Mouse (Mus musculus): ENCODE data around the gene Mamdc4.

The Mamdc4 gene

DNA sequence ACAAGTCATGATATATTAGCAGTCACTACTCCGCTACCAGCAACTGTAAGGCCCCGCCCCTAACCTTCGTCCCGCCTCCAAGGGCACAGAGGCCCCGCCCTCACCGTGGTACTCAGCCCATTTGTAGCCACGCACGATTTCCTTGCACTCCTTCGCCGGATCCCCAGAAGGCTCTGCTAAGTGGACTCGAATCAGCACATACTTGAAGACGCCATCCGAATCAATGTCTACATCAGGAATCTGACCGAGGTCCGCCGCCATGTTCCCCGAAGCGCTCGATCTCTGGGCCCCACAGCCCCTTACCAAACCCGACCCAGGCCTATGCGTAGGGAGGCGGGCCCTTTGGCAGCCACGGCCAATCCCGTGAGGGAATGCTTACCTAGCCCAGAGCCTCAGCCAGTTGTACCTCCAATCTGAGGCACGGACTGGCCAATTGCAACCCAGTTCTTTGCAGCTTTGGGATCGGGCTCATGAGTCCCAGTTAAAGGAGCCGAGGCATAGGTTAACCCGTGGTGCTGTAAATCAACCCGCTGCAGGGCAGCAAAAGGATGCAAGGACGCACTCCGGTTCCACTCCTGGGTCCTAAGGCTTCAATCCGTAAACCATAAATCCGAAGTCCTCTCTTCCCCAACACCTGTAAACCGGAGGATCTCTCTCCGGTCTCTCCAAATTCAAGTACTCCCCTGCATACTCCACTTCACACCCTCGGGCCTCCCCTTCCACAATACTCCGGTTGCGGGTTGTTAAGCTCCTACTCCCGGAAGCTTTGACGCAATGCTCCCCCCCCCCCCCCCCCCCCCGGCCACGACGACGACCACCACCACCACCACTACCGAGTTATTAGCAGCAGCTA, at the start of gene Mamdc4, which contains the start of gene Phpt1:
Gene Mamdc4 (minus strand): TSS at position 267 of the 853 bp plus-strand sequence.
Gene Phpt1 (minus strand): TSS at position 646 of the 853 bp plus-strand sequence.
- DNase-seq (ENCODE audit: low spot score): peak; percentile 99

DNA sequence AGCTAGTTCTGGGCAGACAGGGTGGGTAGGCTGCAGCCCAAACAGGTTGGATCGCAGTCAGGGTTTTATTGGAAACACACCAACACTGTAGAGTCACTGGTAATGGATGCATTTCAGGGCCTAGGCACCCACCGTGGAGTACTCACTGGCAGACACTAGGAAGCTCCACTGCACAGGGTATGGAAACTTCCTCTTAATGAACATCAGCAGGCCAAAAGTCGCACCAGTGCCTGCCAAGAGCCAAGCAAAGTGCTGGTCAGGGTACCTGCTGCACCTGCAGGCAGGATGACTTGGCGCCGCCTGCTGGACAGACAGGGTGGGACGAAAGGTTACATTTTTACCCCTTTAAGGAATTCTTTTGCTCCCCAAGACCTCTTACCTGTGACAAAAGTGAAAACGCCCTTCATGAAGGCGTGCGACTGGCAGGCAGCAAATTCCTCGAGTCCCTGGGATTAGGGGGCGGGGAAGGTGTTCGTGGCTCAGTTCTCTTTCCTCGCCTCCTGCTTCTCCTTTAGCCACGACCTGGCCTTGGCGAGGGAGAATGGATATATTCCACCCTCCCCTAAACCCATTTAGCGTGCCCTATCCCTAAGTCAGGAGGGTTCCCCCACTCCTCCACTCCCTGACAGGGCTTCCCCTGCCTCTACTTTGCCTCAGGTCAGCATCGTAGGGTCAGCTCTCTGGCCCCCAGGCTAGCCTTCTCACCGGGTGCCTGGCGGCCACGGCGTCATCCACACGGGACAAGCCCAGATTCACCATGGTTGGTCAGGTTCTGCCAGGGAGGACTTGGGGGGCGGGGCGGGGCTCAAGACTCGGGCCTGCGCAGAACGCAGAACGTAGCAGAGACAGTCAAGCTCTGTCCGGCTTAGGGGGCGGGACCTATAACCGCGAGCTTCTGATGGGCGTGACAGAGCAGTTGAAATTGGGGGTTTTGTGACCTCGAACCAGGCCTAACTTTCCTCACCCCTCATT, 46.9 kb upstream of the Mamdc4 start, which contains the start of gene Tmem141:
Gene Tmem141 (minus strand): TSS at position 777 of the 972 bp plus-strand sequence.
- peak; percentile 88 for DNase-seq (ENCODE audit: low spot score)

DNA sequence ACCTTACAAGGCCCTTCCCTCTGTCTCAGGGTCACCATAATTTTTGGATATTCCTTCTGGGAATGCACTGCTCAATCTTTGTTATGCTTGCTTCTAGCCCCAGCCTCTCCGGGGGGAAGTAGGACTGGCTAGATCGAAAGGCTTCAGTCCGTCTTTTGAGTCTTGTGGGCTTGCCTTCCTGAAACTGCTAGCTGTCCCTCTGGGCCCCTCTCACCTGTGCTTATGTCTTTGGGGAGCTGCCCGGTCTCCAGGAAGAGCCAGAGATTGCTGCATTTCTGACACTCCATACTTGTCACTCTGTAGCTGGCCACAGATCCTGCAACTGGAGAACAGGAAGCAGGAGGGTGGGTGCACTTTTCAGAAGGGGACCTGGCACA, 46.2 kb upstream of the Mamdc4 start:
- no peak for DNase-seq (ENCODE audit: low spot score)

DNA sequence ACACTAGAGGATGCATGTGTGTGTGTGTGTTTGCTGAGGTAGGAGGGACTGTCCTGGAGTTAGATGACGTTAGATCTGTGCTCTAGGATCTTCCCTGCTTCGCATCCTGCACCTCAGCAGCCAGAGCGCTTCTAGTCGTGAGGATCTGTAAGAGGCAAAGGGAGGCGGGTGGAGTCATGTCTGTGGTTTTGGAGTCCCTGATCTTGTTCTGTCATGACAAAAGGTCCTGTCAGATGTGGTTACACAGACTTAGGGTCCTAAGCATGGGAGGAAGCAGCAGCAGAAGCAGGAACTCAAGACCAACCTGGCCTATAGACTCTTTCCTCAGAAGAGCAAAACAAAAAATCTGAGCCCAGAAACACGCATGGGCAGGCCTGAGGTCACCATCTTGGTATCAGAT, 45.7 kb upstream of the Mamdc4 start:
- DNase-seq (ENCODE audit: low spot score): no peak

DNA sequence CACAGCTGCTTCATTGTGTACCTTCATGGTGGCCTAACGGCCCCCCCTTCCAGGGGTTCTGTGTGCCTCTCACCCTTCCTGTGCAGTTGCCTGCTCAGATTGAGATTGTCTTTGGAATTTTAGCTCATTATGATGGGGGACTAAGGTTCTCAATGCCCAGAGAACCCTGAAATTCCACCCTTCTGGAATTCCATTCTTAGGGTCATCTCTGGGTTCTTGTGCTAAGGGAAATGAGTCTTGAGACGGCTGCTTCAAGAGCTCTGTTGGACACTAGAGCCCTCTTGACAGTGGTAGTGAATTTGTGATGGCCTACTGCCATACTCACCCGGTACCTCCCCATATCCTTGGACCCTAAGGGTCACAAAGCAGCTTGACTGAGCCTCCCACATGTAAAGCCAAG, 42.9 kb upstream of the Mamdc4 start, which contains the start of gene Ccdc183:
Gene Ccdc183 (minus strand): TSS at position 101 of the 400 bp plus-strand sequence.
- no peak for DNase-seq (ENCODE audit: low spot score)

DNA sequence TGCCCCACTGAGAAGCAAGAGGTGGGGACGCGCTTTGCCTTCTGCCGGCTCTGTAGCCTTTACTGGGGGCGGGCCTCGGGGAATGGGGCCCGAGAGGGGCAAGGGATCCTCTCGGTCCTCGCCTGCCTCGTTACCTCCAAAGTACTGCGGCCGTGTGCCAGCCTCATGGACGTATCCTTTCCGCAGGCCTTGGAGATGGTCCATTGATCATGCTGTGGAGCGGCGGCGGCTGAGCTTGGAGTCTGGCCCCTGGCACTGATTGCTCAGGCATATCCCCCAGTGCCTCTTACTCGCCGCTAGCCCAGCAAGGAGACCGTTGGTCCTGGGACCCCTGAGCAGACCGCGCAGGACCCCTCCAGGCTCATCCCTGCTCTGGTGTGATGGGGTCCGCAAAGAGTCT, 41.8 kb upstream of the Mamdc4 start:
- no peak for DNase-seq (ENCODE audit: low spot score)

DNA sequence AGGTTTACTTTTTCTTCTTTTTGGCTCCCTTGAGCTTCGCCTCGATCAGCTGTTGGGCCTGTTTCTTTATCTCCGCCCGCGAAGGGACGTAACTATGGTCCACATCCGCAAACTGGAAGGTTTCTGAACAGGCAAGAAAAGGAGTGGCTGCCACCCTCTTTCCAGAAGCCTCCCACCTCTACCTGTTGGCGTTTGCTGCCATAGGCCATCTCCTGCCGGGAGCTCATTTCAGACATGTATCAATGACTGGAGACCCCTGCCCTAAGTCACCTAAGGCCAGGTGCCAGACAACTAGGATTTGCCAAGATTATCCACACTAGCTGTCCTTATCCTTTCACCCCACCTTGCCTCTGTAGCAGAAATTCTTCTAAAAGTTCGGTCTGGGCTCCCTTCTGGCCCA, 34.0 kb upstream of the Mamdc4 start:
- no peak for DNase-seq (ENCODE audit: low spot score)

DNA sequence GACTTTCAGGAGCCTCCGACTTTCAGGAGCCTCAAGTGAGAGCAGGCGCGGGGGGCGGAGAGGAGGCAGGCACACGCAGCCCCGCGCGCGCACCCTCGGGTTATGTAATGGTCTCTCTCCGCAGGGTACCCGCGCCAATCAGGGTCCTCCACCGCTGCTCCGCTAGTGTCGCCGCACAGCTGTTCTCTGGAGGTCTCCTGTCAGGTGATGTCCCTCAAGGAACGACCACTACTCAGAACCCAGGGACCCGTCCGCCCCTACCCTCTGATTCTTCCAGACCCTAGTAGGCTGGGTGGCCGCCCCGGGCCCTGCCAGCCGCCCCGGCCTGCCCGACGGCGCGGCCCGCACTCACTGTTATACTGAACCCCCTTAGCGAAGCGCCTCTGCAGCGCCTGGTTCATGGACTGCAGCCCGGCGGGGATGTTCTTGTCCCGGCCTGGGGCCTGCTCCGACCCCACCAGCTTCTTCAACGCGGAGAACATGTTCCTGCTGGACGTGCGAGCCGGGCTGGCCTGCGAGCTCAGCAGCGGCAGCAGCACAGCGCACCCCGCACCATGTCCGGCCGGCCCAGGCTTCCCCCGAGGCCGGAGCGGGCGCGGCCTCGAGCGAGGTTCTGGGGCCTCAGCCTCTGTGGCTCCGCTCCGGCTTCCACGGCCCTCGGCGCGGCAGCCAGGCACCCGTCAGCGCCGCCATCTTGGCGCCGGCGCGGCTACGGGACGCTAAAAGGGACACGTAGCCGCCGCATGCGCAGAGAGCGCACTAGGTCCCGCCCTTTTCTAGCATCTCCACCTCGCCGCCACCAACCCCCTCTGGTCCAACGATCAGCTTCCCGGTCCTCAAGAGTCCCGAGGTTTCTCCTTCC, 33.3 kb upstream of the Mamdc4 start, which contains the start of gene Rabl6:
Gene Rabl6 (minus strand): TSS at position 761 of the 862 bp plus-strand sequence.
- DNase-seq (ENCODE audit: low spot score): peak; percentile 96

DNA sequence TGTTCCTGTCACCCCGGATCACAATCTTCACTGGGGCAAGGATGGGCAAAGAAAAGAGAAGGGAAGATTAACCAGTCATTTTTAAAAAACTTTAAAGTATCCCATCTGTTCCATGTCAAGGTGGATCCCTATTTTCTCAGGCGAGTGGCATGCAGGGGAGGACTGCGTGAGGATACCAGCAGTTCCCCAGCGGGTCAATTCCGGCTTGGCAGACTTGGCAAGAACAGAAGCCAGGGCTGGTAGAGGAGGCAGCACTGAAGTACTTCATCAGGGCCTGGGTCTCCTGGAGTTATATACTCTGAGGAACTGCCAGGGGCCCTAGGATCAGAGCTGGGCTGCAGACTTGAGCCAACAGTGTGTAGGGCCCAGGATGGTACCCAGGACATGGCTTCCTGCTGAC, 27.9 kb upstream of the Mamdc4 start:
- DNase-seq (ENCODE audit: low spot score): no peak

DNA sequence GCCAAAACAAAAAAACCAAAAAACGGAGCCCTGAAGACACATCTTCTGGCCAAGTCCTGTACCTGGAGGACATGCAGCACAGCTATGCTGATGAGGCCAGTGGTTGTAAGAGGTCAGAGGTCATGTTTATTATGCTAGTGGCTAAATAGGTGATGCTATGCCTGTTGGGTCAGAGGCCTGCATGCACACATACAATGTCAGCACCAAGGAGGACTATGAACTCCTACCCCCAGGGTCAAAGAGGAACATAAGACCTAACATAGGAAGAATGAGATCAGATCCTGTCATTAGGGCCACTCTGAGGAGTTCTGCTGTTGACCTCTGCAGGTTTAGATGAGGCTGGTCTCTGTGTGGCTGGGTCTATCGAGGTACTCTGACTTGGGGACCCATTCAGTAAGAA, 25.4 kb upstream of the Mamdc4 start:
- DNase-seq (ENCODE audit: low spot score): no peak

DNA sequence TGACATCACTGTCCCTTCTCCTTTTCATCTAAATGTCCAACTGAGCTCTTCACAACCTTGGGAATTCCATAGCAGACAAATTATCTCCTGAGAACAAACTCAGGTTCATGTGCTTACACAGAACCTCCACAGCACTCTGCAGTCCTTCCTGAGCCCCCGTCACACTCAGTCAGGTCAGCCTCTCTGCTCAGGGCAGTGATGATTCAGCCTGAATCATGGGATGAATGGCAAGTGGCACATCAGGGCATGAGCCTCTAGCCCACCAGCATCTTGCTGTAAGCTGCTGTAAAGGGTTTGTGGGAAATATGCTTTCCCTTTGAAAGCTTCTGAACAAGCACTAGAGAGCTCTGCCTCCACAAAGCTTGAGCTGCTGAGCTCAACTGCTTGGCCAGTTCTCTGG, 24.1 kb upstream of the Mamdc4 start:
- DNase-seq (ENCODE audit: low spot score): no peak

DNA sequence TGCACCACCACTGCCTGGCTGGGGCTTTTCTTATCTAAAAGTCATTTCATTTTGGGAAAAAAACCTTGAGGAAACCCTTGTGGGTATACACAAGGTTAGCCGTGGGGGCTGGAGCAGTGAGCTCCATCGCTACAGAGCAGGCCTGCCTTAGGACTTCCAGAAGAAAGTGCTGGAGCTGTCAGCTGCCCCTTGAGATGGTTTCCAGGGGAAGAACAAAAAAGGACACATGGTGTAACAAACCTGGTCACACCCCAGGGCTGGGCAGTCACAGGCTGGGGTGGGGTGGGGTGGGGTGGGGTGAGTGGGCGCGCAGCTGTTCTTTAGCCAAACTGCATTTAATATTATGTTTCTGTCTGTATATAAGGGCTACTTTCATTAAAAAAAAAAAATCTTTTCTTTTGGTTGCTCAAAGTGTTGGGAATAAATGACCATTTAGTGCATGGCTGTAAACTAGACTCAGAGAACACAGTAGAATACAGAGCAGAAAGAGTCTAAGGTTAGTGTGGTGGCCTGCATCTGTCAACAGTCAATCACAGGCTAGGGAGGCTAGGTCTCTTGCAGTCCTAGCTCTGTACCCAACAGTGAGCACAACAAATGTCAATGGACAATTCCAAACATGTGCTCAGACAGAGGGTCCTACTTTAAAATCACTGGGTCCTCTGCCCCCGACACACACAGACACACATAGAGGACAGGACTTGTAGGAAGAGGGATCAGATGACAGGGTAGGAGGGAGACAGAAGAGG, 22.3 kb upstream of the Mamdc4 start:
- DNase-seq (ENCODE audit: low spot score): no peak

DNA sequence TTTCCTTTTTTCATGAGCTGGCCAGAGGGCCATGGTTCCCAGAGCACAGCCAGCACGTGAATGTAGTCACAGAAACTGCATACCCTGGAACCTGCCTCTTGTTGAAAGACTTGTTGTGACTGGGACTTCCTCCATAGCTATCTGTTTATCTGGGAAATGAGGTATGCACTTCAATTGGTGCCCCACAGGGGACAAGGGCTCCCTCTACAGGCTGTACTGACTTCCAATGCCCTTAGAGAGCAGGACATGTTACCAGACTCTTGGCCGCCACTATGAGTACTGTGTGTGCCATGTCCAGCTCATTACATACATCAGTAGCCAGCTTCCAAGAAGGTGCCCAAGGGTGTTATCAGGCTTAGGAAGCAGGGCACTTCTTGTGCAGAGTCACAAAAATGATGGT, 17.2 kb upstream of the Mamdc4 start:
- DNase-seq (ENCODE audit: low spot score): peak; percentile 22

DNA sequence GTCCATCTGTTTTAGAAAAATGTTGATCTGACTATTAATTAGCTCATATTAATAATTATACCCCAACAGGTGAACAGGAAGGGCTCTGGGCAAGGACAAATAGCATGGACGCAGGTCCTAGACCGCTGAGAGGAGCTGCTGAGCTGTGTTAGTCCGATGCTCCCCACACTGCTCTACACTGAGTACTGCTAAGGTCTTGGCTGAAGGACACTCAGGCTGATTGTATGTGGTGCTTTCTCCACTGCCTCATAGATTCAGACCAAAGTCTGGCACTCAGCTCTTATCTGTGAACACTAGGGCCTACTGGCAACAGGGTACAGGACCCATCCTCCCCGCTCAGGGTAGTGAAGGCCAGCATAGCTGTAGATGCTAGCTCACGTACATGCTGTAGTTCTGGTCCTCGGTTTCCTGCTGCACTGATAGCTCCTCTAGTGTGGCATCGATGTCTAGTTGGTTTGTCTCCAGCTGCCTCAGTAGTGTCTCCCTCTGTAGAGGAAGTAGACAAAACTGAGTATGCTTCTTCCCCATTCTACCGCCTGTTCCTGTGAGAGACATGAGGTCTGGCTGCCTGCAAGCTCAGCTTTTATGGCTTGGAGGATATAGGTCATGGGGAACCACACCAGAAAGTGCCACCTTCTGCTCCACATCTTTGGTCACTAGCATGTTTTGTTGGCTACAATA, 13.7 kb upstream of the Mamdc4 start:
- DNase-seq (ENCODE audit: low spot score): no peak

DNA sequence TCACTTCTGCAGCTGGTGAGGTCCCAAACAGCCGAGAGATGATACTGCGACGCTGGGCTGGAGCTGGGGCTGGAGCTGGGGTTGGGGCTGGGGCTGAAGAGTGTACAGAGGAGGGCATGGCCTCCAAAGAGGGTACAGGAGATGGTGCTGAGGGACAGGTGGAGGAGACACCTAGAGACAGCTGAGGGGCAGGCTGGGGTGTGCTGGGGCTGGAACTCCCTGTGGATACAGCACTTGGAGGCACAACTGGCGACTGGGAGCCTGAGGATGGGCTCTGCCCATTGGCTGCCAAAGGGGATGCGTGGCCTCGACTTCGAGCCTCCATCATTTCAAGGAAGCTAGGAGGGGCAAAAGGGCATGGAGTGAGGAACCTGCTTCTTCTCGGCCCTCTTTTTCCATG, 12.6 kb upstream of the Mamdc4 start:
- DNase-seq (ENCODE audit: low spot score): no peak

DNA sequence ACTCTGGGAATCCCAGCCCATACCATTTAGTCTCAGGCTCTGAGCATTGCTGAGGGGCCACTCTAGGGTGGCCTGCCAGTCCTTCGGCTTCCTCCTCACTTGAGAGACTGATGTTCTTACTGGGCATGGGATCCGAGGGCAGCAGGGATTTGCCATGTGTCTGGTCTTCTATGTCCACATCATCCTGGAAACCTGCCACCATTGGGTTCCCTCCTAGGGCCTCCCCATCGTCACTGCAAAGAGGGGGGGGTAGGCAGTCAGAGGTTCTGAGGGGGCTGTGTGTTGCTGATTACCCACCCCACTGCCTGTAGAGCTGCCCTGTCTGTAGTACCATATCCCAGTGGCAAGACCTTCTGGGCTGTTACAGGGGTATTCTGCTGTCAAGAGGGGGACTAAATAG, 11.0 kb upstream of the Mamdc4 start:
- DNase-seq (ENCODE audit: low spot score): no peak

DNA sequence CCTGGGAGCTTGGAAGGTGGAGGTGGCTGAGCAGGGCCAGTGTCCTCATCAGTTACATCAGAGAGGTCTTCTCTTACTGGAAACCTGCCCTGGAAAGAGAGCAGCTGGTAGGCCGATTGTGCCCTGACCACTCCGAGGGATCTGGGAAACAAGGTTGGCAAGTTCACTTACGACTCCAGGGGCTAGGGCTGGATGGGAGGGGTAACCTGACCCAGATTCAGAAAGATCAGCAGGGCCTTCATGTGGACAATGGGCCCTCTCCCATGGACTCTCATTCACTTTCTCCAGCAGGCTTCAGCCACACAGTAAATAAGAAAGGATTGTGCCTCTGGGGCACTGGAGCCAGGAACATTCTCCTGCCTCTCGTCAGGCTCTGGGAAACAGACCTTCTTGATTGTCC, 10.2 kb upstream of the Mamdc4 start:
- no peak for DNase-seq (ENCODE audit: low spot score)

DNA sequence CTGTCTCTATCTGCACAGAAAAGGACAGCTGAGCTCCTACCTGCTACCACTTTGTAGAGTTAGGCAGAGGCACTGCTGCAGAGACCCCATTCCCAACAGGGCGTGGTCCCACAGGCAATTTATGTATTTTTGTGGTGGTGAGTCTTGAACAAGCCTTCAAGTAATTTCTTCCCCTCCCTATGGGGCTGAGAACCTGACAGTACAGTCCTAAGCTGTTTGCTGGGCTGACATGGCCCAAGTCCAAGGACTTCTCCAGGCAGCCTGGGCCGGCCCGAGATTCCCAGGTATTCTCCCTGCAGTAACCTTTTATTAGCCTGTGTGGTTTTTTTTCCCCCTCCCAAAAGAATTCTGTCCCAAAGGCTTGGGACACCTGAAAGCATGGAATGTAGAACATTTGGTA, 9.5 kb upstream of the Mamdc4 start:
- DNase-seq (ENCODE audit: low spot score): no peak

DNA sequence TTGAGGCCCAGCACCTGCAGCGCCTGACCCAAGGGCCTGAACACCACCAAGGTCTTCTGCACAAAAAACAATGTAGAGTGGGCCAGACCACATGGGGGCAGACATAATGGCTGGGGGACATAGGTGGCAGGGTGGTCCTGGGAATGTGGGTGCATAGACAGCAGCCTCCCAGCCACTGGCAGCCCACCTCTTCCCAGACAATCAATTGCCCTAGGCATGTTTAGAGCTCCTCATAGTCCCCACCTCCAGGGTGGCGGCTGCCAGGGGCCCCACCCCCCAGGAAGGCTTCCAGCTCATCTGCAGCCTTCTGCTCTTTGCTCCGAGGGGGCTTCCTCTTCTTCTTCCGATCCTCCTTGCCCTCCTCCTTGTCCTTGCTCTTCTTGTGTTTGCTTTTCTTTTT, 8.9 kb upstream of the Mamdc4 start:
- DNase-seq (ENCODE audit: low spot score): no peak

DNA sequence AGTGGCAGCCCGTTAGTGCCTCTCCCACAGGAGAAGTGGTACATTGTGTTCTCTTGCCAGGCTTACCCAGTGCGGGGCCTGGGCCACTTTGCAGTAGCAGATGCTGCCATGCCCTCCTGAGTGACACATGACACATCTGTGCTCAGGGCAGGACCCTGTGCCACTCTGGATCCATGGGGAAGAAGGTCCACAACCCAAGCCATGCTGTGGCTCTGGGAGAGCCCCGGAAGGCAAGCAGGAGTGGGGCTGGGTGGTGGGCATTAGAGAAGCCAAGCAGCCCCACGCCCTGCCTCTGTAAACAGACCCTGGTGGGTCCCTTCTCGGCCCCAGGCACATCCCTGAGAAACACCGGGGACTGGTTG, 8.5 kb upstream of the Mamdc4 start:
- no peak for DNase-seq (ENCODE audit: low spot score)

Data from embryo, embryonic 10 days (tissue).